Mouse (Mus musculus) inflammation-experienced regulatory T-cells, adult 16 weeks (primary cell): ENCODE results near the gene Klrb1a. TPM values are rescaled to one million over a fixed set of nuclear protein-coding genes. Genes with fewer than 3 reads are reported as not detected.

ENCODE experiments used
- polyA plus RNA-seq: library from polyadenylated mRNA; unstranded; fragments of 100-300 nt; shearing (Covaris generic); gene quantifications from one replicate; pipeline ENCODE4 v1.2.1, GENCODE M21; 2017

The Klrb1a gene
- polyA plus RNA-seq = 0.59 TPM

DNA sequence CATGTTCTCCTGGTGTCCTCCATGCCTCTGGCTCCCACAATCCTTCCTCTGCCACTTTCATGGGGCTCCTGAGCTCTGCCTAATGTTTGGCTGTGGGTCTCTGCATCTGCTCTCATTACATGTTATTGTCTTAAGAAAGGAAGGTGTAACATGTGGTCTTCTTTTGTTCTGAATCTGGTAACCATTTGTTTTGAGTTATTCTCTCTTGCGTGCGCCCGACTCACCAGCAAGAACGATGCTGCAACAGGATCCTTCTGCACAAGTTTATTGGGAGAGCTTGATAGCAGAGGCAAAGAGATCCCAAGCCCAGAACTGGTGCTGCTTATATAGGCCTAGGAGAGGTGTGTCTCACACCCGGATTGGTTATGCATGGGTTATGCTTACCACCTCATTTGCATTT lies at the start of gene Klrb1a:
TSS of gene Klrb1a (minus strand) at position 101 of the 400 bp plus-strand sequence.

DNA sequence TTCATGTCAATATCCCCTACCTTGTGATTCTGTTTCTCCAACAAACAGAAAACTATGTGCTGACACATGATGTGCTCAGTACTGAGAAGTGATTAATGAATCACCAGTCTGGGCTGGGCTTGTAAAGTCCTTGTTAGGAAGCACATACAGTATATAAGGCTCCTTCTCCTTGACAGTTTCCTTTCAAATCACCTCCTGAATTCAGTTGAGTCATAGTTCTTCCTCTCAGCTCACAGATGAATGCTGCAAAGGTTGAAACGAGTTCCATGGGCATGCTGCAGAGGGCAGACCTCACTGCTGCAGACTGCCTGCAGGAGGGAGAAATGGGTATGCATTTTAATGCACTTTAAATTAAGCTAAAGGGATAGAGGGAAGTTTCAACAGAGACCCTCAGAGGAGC lies 38.9 kb upstream of the Klrb1a start, which contains the start of gene Clec2h:
TSS of gene Clec2h (plus strand) at position 180 of the 400 bp plus-strand sequence.

DNA sequence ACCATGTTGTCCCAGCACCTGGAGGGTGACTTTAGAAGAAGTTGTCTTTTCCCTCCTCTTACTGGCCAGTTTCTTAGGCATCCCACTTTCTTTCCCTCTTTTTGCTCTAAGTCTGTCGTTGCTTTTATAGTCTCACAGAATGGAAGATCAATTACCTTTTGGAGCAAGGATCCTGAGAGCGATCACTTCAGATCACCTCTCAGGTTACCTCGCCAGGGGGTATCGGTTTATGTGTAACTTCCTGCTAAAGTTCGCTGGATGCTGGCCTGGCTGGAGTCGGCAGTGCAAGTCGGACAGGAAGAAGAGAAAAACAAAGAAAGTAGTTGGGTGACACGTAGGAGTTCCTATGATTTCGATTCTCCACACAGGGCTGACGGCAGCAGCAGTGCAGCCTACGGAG lies 41.8 kb downstream of the Klrb1a start, which contains the start of gene A2ml1:
TSS of gene A2ml1 (minus strand) at position 101 of the 400 bp plus-strand sequence.

Other genes with a start within 250 kb of the Klrb1a start
- gene Tex52, start 248.1 kb downstream of the Klrb1a start, polyA plus RNA-seq = not detected
- gene Gm44596, start 248.0 kb downstream of the Klrb1a start, polyA plus RNA-seq = not detected
- gene Nrip2, start 224.2 kb downstream of the Klrb1a start, polyA plus RNA-seq = 1.1 TPM
- 33.4 TPM for gene Itfg2, start 198.6 kb downstream of the Klrb1a start, polyA plus RNA-seq
- gene Fkbp4, start 184.9 kb downstream of the Klrb1a start, polyA plus RNA-seq = 64.6 TPM
- gene Pzp, start 96.8 kb downstream of the Klrb1a start, polyA plus RNA-seq = 0.29 TPM
- gene A2ml1, start 41.9 kb downstream of the Klrb1a start, polyA plus RNA-seq = 0.18 TPM
- not detected for gene Clec2h, start 38.9 kb upstream of the Klrb1a start, polyA plus RNA-seq
- gene Klrb1, start 99.5 kb upstream of the Klrb1a start, polyA plus RNA-seq = not detected
- 5.5 TPM for gene Klrb1c, start 165.7 kb upstream of the Klrb1a start, polyA plus RNA-seq
- not detected for gene Gm44511, start 202.8 kb upstream of the Klrb1a start, polyA plus RNA-seq
- 0.13 TPM for gene Klrb1b, start 202.8 kb upstream of the Klrb1a start, polyA plus RNA-seq